Mouse (Mus musculus) gastrocnemius, postnatal 10 days (tissue): ENCODE results near the gene Pdzrn3. TPM values are rescaled to one million over a fixed set of nuclear protein-coding genes. Genes with fewer than 3 reads are reported as not detected.
A peak's percentile ranks its signal among the peaks of the same experiment; 100 is the strongest.

Source experiments
- DNase-seq: peaks from one replicate; pipeline ENCODE4 v3.0.0; 2021; ENCODE audit warnings: mixed read lengths
- total RNA-seq, 2 experiments: library from RNA; stranded (reverse); gene quantifications; 2 replicates each; pipeline ENCODE4 v1.2.3; 2021

Gene Pdzrn3
- total RNA-seq, 2 experiments from 2014 or later, result 41.0 to 44.1 TPM

GRCm38 (mm10) chr6:101198284-101198942 is 179.3 kb downstream of the Pdzrn3 start:
- no peak for DNase-seq

GRCm38 (mm10) chr6:101197642-101198041 is 180.1 kb downstream of the Pdzrn3 start:
- DNase-seq, result peak; percentile 70

GRCm38 (mm10) chr6:101195891-101196290 is 181.8 kb downstream of the Pdzrn3 start:
- DNase-seq, result no peak

- no peak for DNase-seq
Measured at GRCm38 (mm10) chr6:101194386-101194925, 183.2 kb downstream of the Pdzrn3 start.

GRCm38 (mm10) chr6:101191576-101191975 is 186.1 kb downstream of the Pdzrn3 start:
- DNase-seq, result no peak

GRCm38 (mm10) chr6:101187322-101187721 is 190.4 kb downstream of the Pdzrn3 start:
- no peak for DNase-seq

- no peak for DNase-seq
Measured at GRCm38 (mm10) chr6:101186887-101187286, 190.8 kb downstream of the Pdzrn3 start.

- DNase-seq, result no peak
Measured at GRCm38 (mm10) chr6:101184103-101184785, 193.5 kb downstream of the Pdzrn3 start.

GRCm38 (mm10) chr6:101170699-101171098 is 207.0 kb downstream of the Pdzrn3 start:
- no peak for DNase-seq

GRCm38 (mm10) chr6:101153511-101153921 is 224.2 kb downstream of the Pdzrn3 start:
- DNase-seq, result no peak

- DNase-seq, result no peak
Measured at GRCm38 (mm10) chr6:101135368-101135767, 242.3 kb downstream of the Pdzrn3 start.

- no peak for DNase-seq
Measured at GRCm38 (mm10) chr6:101125396-101125795, 252.3 kb downstream of the Pdzrn3 start.

- no peak for DNase-seq
Measured at GRCm38 (mm10) chr6:101108951-101109350, 268.7 kb downstream of the Pdzrn3 start.

GRCm38 (mm10) chr6:101103506-101103905 is 274.2 kb downstream of the Pdzrn3 start:
- DNase-seq, result no peak

- DNase-seq, result peak; percentile 9
Measured at GRCm38 (mm10) chr6:101101709-101102654, 275.7 kb downstream of the Pdzrn3 start.
